Mouse (Mus musculus) C2C12 (cell line): ENCODE measurements around the gene Myo9b. TPM values are rescaled to one million over a fixed set of nuclear protein-coding genes. Genes with fewer than 3 reads are reported as not detected.

Experiments used
- H3K27me3 ChIP-seq: one replicate; pipeline ENCODE4 v1.6.1; 2011; ENCODE audit not compliant: control insufficient read depth, insufficient read depth, insufficient read length
- H3K36me3 ChIP-seq: one replicate; pipeline ENCODE4 v1.6.1; 2011; ENCODE audit not compliant: control insufficient read depth, insufficient read depth
- H3K4me3 ChIP-seq: one replicate; pipeline ENCODE4 v1.5.1; 2011; ENCODE audit warnings: mild to moderate bottlenecking, control low read depth; ENCODE audit not compliant: poor library complexity, insufficient read depth, severe bottlenecking
- H3K79me2 ChIP-seq: one replicate; pipeline ENCODE4 v1.6.1; 2011; ENCODE audit not compliant: control insufficient read depth, insufficient read depth
- H3K79me3 ChIP-seq: one replicate; pipeline ENCODE4 v1.6.1; 2011; ENCODE audit warnings: low read depth, control low read depth
- H3ac ChIP-seq: one replicate; pipeline ENCODE3; 2011; ENCODE audit warnings: low read depth; ENCODE audit not compliant: control insufficient read depth, insufficient read length
- CEBPB ChIP-seq: IDR thresholded peaks from one replicate; pipeline ENCODE4 v1.6.1; 2011; ENCODE audit warnings: low read depth, mild to moderate bottlenecking, control low read depth, moderate library complexity
- CTCF ChIP-seq: IDR thresholded peaks from one replicate; pipeline ENCODE4 v1.5.1; 2011; ENCODE audit not compliant: control insufficient read depth, insufficient read depth, insufficient read length
- FOSL1 ChIP-seq: IDR thresholded peaks from one replicate; pipeline ENCODE4 v1.8.0; 2011; ENCODE audit warnings: mild to moderate bottlenecking, low read length; ENCODE audit not compliant: poor library complexity, insufficient read depth, severe bottlenecking
- MAX ChIP-seq: IDR thresholded peaks from one replicate; pipeline ENCODE4 v1.6.1; 2011; ENCODE audit warnings: mild to moderate bottlenecking, control low read depth
- MYOD1 ChIP-seq: IDR thresholded peaks from one replicate; pipeline ENCODE4 v1.6.1; 2011; ENCODE audit warnings: low read depth; ENCODE audit not compliant: control insufficient read depth, insufficient read length
- MYOG ChIP-seq: IDR thresholded peaks from one replicate; pipeline ENCODE4 v1.6.1; 2011; ENCODE audit not compliant: control insufficient read depth, insufficient read length; ENCODE audit errors: extremely low read depth
- USF1 ChIP-seq: IDR thresholded peaks from one replicate; pipeline ENCODE4 v1.6.1; 2011; ENCODE audit warnings: low read depth, mild to moderate bottlenecking, control low read depth, moderate library complexity
- polyA plus RNA-seq: library from polyadenylated mRNA; unstranded; fragments of >200 nt; fragmentation: generic; extraction: Trizol; gene quantifications from one replicate; pipeline ENCODE4 v1.2.1, GENCODE M21; 2012; ENCODE audit warnings: missing spikeins

The Myo9b gene
- polyA plus RNA-seq, 1 experiment: 53.6 TPM

DNA sequence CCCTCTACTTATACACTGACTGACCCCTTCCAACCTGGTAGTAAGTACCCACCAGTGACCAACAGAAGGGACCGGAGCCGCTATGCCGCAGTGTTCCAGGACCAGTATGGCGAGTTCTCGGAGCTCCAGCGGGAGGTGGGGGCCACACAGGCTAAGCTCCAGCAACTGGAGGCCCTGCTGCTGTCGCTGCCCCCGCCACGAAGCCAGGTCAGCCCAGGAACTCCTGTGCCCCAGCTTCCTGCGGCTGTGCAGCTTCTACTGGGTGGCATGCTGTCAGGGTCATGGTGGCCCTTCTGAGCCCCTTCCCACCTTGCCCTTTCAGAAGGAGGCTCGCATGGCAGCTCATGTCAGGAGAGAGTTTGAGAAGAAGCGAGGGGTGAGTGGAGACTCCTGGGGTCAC, 99.9 kb downstream of the Myo9b start:
- H3K27me3 ChIP-seq: no peaks in the 10 kb centered on the region
- H3ac ChIP-seq: no peak overlapping the region
- H3K4me3 ChIP-seq: no peak overlapping the region
- H3K79me3 ChIP-seq: no peaks in the 10 kb centered on the region
- TF ChIP-seq CTCF (no peak), MYOD1 (no peak), FOSL1 (no peak), MYOG (no peak)
- H3K79me2 ChIP-seq: peaks cover 16% of the 10 kb centered on the region
- peaks cover 46% of the 10 kb centered on the region for H3K36me3 ChIP-seq

DNA sequence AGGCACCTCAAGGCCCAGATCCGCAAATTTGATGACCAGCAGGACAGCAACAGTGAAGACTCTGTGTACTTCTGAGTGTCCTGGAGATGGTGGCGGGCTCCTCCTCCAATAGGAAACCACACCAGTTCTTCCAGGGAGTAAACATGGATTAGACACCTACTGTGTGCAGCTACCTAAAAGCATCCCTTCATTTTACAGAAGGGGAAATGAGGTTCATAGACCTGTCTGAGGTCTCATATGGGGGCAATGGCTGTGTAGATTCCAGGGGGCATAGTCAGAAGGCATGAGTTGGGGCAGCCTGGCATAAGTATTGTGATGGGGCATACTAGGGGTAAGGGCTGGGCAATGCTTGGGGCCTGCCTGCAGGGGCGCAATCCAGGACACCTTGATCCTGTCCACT, 100.5 kb downstream of the Myo9b start:
- Histone ChIP-seq H3K79me2 (peaks cover 15% of the 10 kb centered on the region), H3K27me3 (no peaks in the 10 kb centered on the region), H3K4me3 (no peak overlapping the region), H3ac (no peak overlapping the region), H3K36me3 (peaks cover 52% of the 10 kb centered on the region), H3K79me3 (no peaks in the 10 kb centered on the region)
- TF ChIP-seq CEBPB (no peak), MYOG (no peak), CTCF (no peak), USF1 (no peak), FOSL1 (no peak), MAX (no peak), MYOD1 (no peak)

DNA sequence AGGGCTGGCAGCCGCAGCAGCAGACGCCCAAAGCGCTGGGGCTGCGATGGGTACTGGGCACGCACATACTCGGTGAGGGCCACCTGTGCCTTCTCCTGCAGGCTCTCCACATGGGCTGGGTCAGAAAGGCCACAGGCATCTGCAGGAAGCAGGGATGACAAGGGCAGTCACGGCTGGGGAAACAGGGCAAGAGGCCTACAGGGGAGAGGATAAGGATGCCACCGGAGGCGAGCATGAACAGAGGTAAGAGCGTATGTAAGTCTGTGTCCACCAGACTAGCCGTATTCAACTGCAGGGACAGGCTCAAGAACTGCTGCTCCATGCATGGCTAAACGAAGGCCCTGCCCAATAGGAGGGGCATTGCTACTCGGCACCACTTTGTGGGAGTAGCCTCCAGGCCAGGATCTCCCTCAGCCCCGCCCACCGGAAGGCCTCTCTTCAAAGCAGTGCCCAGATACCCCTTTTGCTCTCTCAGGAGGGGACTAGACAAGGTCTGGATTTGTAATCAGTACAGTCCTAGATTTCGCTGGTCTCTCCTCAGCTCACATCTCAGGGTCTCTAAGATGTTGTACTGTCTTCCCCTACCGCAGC, 102.2 kb downstream of the Myo9b start:
- Histone ChIP-seq H3K27me3 (no peaks in the 10 kb centered on the region), H3K36me3 (peaks cover 44% of the 10 kb centered on the region), H3K79me3 (peaks cover 6% of the 10 kb centered on the region), H3ac (no peak overlapping the region), H3K4me3 (no peak overlapping the region), H3K79me2 (peaks cover 21% of the 10 kb centered on the region)
- no peak for TF ChIP-seq FOSL1
- no peak for TF ChIP-seq MYOG
- no peak for TF ChIP-seq CEBPB
- TF ChIP-seq MAX: no peak
- TF ChIP-seq USF1: no peak
- TF ChIP-seq MYOD1: no peak
- TF ChIP-seq CTCF: no peak

DNA sequence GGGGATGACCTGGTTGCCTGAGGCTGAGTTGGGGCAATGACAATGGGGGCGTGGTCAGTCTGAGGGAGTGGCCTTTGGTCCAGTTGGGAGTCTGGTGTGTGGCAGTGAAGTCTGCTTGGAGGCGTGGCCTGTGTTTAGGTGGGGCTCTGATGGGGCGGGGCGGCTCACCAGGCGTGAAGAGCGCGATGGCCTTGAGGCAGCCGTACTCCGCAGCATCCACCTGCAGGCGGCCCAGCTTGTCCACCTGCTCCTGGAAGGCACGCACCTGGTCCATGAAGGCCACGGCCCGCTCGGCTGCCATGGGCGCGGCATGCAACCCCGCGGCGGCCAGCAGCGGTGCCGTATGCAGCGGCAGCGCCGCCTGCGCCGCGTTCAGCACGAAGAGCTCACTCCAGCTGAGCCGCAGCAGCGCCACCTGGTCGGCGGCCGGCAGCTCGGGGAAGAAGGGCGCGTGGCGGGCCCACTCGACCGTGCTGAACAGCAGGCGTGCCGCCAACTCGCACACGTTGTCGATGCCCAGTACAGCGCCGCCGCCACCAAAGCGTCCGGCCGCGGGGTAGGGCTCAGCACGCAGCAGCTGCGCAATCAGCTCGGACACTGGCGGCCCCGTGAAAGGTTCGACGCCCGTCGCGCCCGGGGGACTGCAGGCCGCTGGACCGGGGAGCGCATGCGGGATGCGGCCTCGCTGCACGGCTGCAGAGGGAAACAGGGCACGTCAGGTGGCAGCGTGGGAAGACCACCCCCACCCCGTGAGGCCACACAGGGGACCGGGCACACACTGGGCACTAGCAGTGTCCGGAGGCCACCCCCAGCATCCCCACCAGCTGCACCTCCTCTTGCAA, 103.3 kb downstream of the Myo9b start:
- TF ChIP-seq MAX (no peak), MYOD1 (no peak), MYOG (no peak), CTCF (no peak), FOSL1 (no peak), CEBPB (no peak), USF1 (no peak)
- Histone ChIP-seq H3K79me3 (peaks cover 14% of the 10 kb centered on the region), H3K27me3 (no peaks in the 10 kb centered on the region), H3K36me3 (peaks cover 40% of the 10 kb centered on the region), H3ac (no peak overlapping the region), H3K79me2 (peaks cover 32% of the 10 kb centered on the region), H3K4me3 (no peak overlapping the region)

DNA sequence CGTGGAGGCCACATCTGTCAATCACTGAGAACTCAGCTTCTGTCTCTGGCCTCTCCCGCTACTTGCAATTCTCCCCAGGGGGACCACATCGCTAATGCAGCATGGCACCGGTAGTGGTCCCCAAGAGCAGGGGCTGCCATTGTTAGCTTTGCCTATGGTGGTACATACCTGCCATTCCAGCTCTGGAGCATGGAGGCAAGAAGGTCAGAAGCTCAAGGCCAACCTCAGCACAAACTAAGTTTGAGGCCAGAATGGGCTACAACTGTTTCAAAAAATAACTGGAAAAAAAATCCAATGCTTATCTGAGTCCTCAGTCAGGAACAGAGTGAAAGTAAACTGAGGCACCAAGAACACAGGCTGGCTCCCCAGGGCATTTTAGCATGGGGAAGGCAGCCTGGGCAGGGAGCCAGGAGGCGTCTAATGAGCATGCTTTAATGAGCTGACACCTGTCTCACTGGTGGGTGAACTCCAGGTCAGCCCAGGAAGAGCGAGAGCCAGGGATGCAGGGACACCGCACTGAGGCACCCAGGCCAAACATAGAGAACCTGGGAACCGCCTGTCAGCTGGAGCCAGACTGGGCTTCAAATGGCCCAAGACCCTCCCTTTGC, 104.0 kb downstream of the Myo9b start:
- no peak overlapping the region for H3K4me3 ChIP-seq
- TF ChIP-seq USF1: no peak
- no peak for TF ChIP-seq MYOG
- no peak for TF ChIP-seq FOSL1
- TF ChIP-seq CEBPB: no peak
- no peak for TF ChIP-seq MAX
- no peak for TF ChIP-seq MYOD1
- TF ChIP-seq CTCF: no peak
- H3K36me3 ChIP-seq: peaks cover 40% of the 10 kb centered on the region
- no peak overlapping the region for H3ac ChIP-seq
- no peaks in the 10 kb centered on the region for H3K27me3 ChIP-seq
- peaks cover 39% of the 10 kb centered on the region for H3K79me2 ChIP-seq
- peaks cover 17% of the 10 kb centered on the region for H3K79me3 ChIP-seq
